Mouse (Mus musculus): ENCODE data around the gene Sdhc. TPM values are rescaled to one million over a fixed set of nuclear protein-coding genes. Genes with fewer than 3 reads are reported as not detected.

The Sdhc gene
- total RNA-seq (2021) (1,000 to 10,000 TPM; 1,087 to 1,288 TPM), polyA plus RNA-seq (2012; rRNA removed) (1,025 and 1,670 TPM in 2 replicates)
- long read RNA-seq, transcript Sdhc-202 (6 exons, 3,171 nt): major isoform, 122 of 166 reads
- long read RNA-seq, partial matches to known transcripts: 26 of 166 reads
- long read RNA-seq, other reads (novel, unspliced or antisense): 18 of 166 reads

- peak within 1 kb of the TSS; percentile 97 for H3K4me3 ChIP-seq
- WGBS: under 1% methylated on average over 34 of the region's 34 CpGs
- no peaks in the 10 kb centered on the region for H3K27me3 ChIP-seq (ENCODE audit: control insufficient read depth, insufficient read depth, low read length)
- peaks cover 4% of the 10 kb centered on the region for H3K36me3 ChIP-seq (ENCODE audit: control insufficient read depth, insufficient read depth, low read length)
- H3K9ac ChIP-seq (ENCODE audit: low read depth, low read length): peak within 1 kb of the TSS; percentile 83
- TF ChIP-seq CTCF (IDR thresholded peaks at IDR 0.05) (no peak), EP300 (IDR thresholded peaks at IDR 0.05; ENCODE audit: insufficient read depth, low read depth, low read length) (peak; percentile 77; the same call in 1 of the 2 replicates), POLR2A (IDR thresholded peaks at IDR 0.05; ENCODE audit: insufficient read depth, low read depth, low read length) (peak; percentile 99)
- intact Hi-C loops (cut with DNase I): loop anchor here (5.0 kb wide), 1 partner anchor 33 kb away; no protein-coding TSS in a partner anchor
- peak; percentile 95 to 98 for DNase-seq
- peaks cover 5% of the 10 kb centered on the region for H3K4me1 ChIP-seq (ENCODE audit: control insufficient read depth, insufficient read depth, low read length)
- H3K27ac ChIP-seq: peak within 1 kb of the TSS; percentile 97
- H3K79me2 ChIP-seq (replicated peaks; ENCODE audit: control insufficient read depth, insufficient read depth, low read length): peaks cover 1% of the 10 kb centered on the region; the same call in 1 of the 2 replicates
Measured at GRCm38 (mm10) chr1:171149974-171150760, at the start of gene Sdhc, which contains the start of gene Mpz. Gene Sdhc (minus strand): TSS chr1:171150603. Gene Mpz (plus strand): TSS chr1:171150711.

- TF ChIP-seq EP300 (IDR thresholded peaks at IDR 0.05; ENCODE audit: insufficient read depth, low read depth, low read length): no peak
- TF ChIP-seq CTCF (IDR thresholded peaks at IDR 0.05): no peak
- TF ChIP-seq POLR2A (IDR thresholded peaks at IDR 0.05; ENCODE audit: insufficient read depth, low read depth, low read length): no peak
- H3K4me3 ChIP-seq: no peak overlapping the region
- no peak overlapping the region for H3K27ac ChIP-seq
- H3K4me1 ChIP-seq (ENCODE audit: control insufficient read depth, insufficient read depth, low read length): peaks cover 2% of the 10 kb centered on the region
- H3K9ac ChIP-seq (ENCODE audit: low read depth, low read length): no peak overlapping the region
- no peak for DNase-seq
- H3K79me2 ChIP-seq (replicated peaks; ENCODE audit: control insufficient read depth, insufficient read depth, low read length): peaks cover 2% of the 10 kb centered on the region; the same call in 1 of the 2 replicates
- intact Hi-C loops (cut with DNase I): no loop called here
- 0 out of 2 replicates have a peak, but pooled peaks cover 1% of the 10 kb centered on the region for H3K27me3 ChIP-seq (ENCODE audit: control insufficient read depth, insufficient read depth, low read length)
- H3K36me3 ChIP-seq (ENCODE audit: control insufficient read depth, insufficient read depth, low read length): no peaks in the 10 kb centered on the region
- 53% methylated on average over 1 of the region's 1 CpGs for WGBS
Measured at GRCm38 (mm10) chr1:171199532-171199931, 49.1 kb upstream of the Sdhc start.

- TF ChIP-seq CTCF (IDR thresholded peaks at IDR 0.05) (no peak), EP300 (IDR thresholded peaks at IDR 0.05; ENCODE audit: insufficient read depth, low read depth, low read length) (no peak), POLR2A (IDR thresholded peaks at IDR 0.05; ENCODE audit: insufficient read depth, low read depth, low read length) (peak; percentile 92)
- Histone ChIP-seq H3K27ac (peak within 1 kb of the TSS; percentile 82), H3K4me1 (ENCODE audit: control insufficient read depth, insufficient read depth, low read length) (peaks cover 7% of the 10 kb centered on the region), H3K9ac (ENCODE audit: low read depth, low read length) (peak within 1 kb of the TSS; percentile 90), H3K36me3 (ENCODE audit: control insufficient read depth, insufficient read depth, low read length) (no peaks in the 10 kb centered on the region), H3K27me3 (ENCODE audit: control insufficient read depth, insufficient read depth, low read length) (0 out of 2 replicates have a peak, but pooled peaks cover 1% of the 10 kb centered on the region), H3K79me2 (replicated peaks; ENCODE audit: control insufficient read depth, insufficient read depth, low read length) (peaks cover 2% of the 10 kb centered on the region; the same call in 1 of the 2 replicates), H3K4me3 (peak within 1 kb of the TSS; percentile 85)
- peak; percentile 78 to 85 for DNase-seq
- WGBS: 2% methylated on average over 33 of the region's 33 CpGs
- intact Hi-C loops (cut with DNase I): loop anchor here (2.0 kb wide), 1 partner anchor 25 kb away; no protein-coding TSS in a partner anchor
Measured at GRCm38 (mm10) chr1:171195887-171196397, 45.5 kb upstream of the Sdhc start, which contains the start of gene Pcp4l1. Gene Pcp4l1 (minus strand): TSS chr1:171196268.

GRCm38 (mm10) chr1:171195046-171195822 lies 44.8 kb upstream of the Sdhc start:
- Histone ChIP-seq H3K4me3 (peak overlapping the region; percentile 85), H3K27me3 (ENCODE audit: control insufficient read depth, insufficient read depth, low read length) (0 out of 2 replicates have a peak, but pooled peaks cover 1% of the 10 kb centered on the region), H3K4me1 (ENCODE audit: control insufficient read depth, insufficient read depth, low read length) (peaks cover 7% of the 10 kb centered on the region), H3K79me2 (replicated peaks; ENCODE audit: control insufficient read depth, insufficient read depth, low read length) (peaks cover 2% of the 10 kb centered on the region; the same call in 1 of the 2 replicates), H3K9ac (ENCODE audit: low read depth, low read length) (peak overlapping the region; percentile 90), H3K27ac (peak overlapping the region; percentile 82), H3K36me3 (ENCODE audit: control insufficient read depth, insufficient read depth, low read length) (no peaks in the 10 kb centered on the region)
- intact Hi-C loops (cut with DNase I): loop anchor here (2.0 kb wide), 1 partner anchor 26 kb away; no protein-coding TSS in a partner anchor
- TF ChIP-seq POLR2A (IDR thresholded peaks at IDR 0.05; ENCODE audit: insufficient read depth, low read depth, low read length): no peak
- TF ChIP-seq EP300 (IDR thresholded peaks at IDR 0.05; ENCODE audit: insufficient read depth, low read depth, low read length): no peak
- no peak for TF ChIP-seq CTCF (IDR thresholded peaks at IDR 0.05)
- 26% methylated on average over 20 of the region's 20 CpGs for WGBS
- DNase-seq: no peak

Measured in heart, adult 2 months (tissue).